Mouse (Mus musculus): ENCODE results near the gene Sema3c. TPM values are rescaled to one million over a fixed set of nuclear protein-coding genes. Genes with fewer than 3 reads are reported as not detected.

Sema3c gene
- total RNA-seq, 1 experiment from 2014 or later = 7.3 TPM

Other genes starting within 250 kb of the Sema3c start
- gene Speer4f2, start 201.1 kb upstream of the Sema3c start, total RNA-seq (2021) = not detected in 2 replicates
- not detected in 2 replicates for gene Speer4f1, start 98.2 kb upstream of the Sema3c start, total RNA-seq (2021)

All from adrenal gland, postnatal 25 days (tissue).